Mouse (Mus musculus): ENCODE data around the gene Vmn2r62. TPM values are rescaled to one million over a fixed set of nuclear protein-coding genes. Genes with fewer than 3 reads are reported as not detected.
"Not testable (repeated sequence)": the region's sequence is repeated elsewhere in the genome, so short reads cannot be mapped to it uniquely, and the experiment has no call there.

The Vmn2r62 gene
- not detected in 2 replicates for polyA plus RNA-seq (2015; fragmentation: Nextera tagmentation; extraction: Ambion mirVana)

- H3K9me3 ChIP-seq (ENCODE audit: control insufficient read depth, low read length); ATAC-seq; H3K4me1 ChIP-seq (ENCODE audit: control insufficient read depth, insufficient read depth, low read depth, low read length); H3K27me3 ChIP-seq (replicated peaks; ENCODE audit: control insufficient read depth, insufficient read depth, low read length); H3K36me3 ChIP-seq (ENCODE audit: control insufficient read depth, insufficient read depth, low read length); H3K4me3 ChIP-seq (ENCODE audit: low read length); H3K9ac ChIP-seq (ENCODE audit: low read depth, low read length); H3K4me2 ChIP-seq (ENCODE audit: low read length); H3K27ac ChIP-seq (ENCODE audit: low read depth, low read length): not testable (repeated sequence)
- no CpG with 5 or more reads among the region's 1 CpGs for WGBS
Observed at GRCm38 (mm10) chr7:42793425-42793824, at the start of gene Vmn2r62. Gene Vmn2r62 (minus strand): TSS chr7:42793525.

DNA sequence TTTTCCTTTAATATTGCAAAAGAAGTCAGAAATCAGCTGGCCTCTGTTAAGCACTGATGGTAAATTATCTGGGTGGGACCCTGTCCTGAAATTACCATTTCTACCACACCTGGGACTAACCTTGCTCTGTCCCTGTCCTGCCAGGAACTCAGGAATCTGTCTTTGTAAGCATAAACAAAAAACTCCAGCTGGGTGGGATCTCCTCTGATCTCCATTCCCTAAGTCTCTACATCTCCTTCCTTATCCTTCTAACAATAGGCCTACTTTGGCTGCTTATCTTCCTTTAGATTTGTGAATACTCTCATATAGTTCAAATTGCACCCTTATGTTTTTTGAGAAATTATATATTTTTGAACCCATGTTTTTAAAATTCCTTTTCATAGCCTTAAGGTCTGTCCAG lies 45.0 kb upstream of the Vmn2r62 start:
- H3K4me3 ChIP-seq (ENCODE audit: low read length); H3K36me3 ChIP-seq (ENCODE audit: control insufficient read depth, insufficient read depth, low read length); ATAC-seq; H3K4me2 ChIP-seq (ENCODE audit: low read length); H3K27ac ChIP-seq (ENCODE audit: low read depth, low read length); H3K9ac ChIP-seq (ENCODE audit: low read depth, low read length); H3K27me3 ChIP-seq (replicated peaks; ENCODE audit: control insufficient read depth, insufficient read depth, low read length); H3K4me1 ChIP-seq (ENCODE audit: control insufficient read depth, insufficient read depth, low read depth, low read length): not testable (repeated sequence)
- peaks cover 17% of the 10 kb centered on the region for H3K9me3 ChIP-seq (ENCODE audit: control insufficient read depth, low read length)

GRCm38 (mm10) chr7:42832221-42832620 lies 38.9 kb upstream of the Vmn2r62 start:
- no peak overlapping the region for H3K4me2 ChIP-seq (ENCODE audit: low read length)
- peaks cover 15% of the 10 kb centered on the region for H3K9me3 ChIP-seq (ENCODE audit: control insufficient read depth, low read length)
- H3K4me1 ChIP-seq (ENCODE audit: control insufficient read depth, insufficient read depth, low read depth, low read length), result no peaks in the 10 kb centered on the region
- H3K27ac ChIP-seq (ENCODE audit: low read depth, low read length), result no peak overlapping the region
- H3K27me3 ChIP-seq (replicated peaks; ENCODE audit: control insufficient read depth, insufficient read depth, low read length), result no peaks in the 10 kb centered on the region
- ATAC-seq, result no peak
- H3K4me3 ChIP-seq (ENCODE audit: low read length), result no peak overlapping the region
- no peak overlapping the region for H3K9ac ChIP-seq (ENCODE audit: low read depth, low read length)
- 90% methylated on average over 3 of the region's 3 CpGs for WGBS
- H3K36me3 ChIP-seq (ENCODE audit: control insufficient read depth, insufficient read depth, low read length), result no peaks in the 10 kb centered on the region

GRCm38 (mm10) chr7:42749836-42750235 lies 43.5 kb downstream of the Vmn2r62 start:
- 54% methylated on average over 20 of the region's 20 CpGs for WGBS
- Histone ChIP-seq H3K27ac (ENCODE audit: low read depth, low read length) (no peak overlapping the region), H3K27me3 (replicated peaks; ENCODE audit: control insufficient read depth, insufficient read depth, low read length) (no peaks in the 10 kb centered on the region), H3K4me1 (ENCODE audit: control insufficient read depth, insufficient read depth, low read depth, low read length) (no peaks in the 10 kb centered on the region), H3K9ac (ENCODE audit: low read depth, low read length) (no peak overlapping the region), H3K36me3 (ENCODE audit: control insufficient read depth, insufficient read depth, low read length) (no peaks in the 10 kb centered on the region), H3K9me3 (ENCODE audit: control insufficient read depth, low read length) (peaks cover 7% of the 10 kb centered on the region), H3K4me3 (ENCODE audit: low read length) (no peak overlapping the region), H3K4me2 (ENCODE audit: low read length) (no peak overlapping the region)
- no peak for ATAC-seq

- no peak overlapping the region for H3K27ac ChIP-seq (ENCODE audit: low read depth, low read length)
- no peaks in the 10 kb centered on the region for H3K4me1 ChIP-seq (ENCODE audit: control insufficient read depth, insufficient read depth, low read depth, low read length)
- no peak overlapping the region for H3K9ac ChIP-seq (ENCODE audit: low read depth, low read length)
- no peak overlapping the region for H3K4me2 ChIP-seq (ENCODE audit: low read length)
- ATAC-seq, result no peak
- H3K9me3 ChIP-seq (ENCODE audit: control insufficient read depth, low read length), result peaks cover 17% of the 10 kb centered on the region
- no peak overlapping the region for H3K4me3 ChIP-seq (ENCODE audit: low read length)
- 86% methylated on average over 10 of the region's 10 CpGs for WGBS
- H3K36me3 ChIP-seq (ENCODE audit: control insufficient read depth, insufficient read depth, low read length), result no peaks in the 10 kb centered on the region
- H3K27me3 ChIP-seq (replicated peaks; ENCODE audit: control insufficient read depth, insufficient read depth, low read length), result no peaks in the 10 kb centered on the region
Observed at GRCm38 (mm10) chr7:42738536-42739210, 54.7 kb downstream of the Vmn2r62 start.

DNA sequence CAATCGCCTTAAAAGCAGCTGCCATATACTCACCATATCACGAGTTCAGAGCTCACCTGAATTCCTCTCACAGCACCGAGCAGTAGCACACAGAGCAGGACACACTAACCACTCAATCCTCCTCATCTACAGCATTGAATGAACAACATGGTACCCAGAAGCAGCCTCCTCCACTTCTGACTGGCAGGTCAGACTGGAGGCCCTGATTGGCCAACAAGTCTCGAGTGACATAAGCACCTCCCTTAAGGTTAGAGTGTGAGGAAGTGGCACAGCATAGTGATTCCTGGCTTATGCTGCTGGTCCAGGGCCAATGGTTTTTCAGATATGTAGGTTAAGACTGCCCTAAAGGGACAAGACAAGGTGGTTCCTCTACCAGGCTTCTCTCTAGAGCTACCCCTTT lies 66.4 kb downstream of the Vmn2r62 start, which contains the start of gene Gm17067:
Gene Gm17067, minus strand, starts transcription at position 101 of the 400 bp plus-strand sequence.
- H3K36me3 ChIP-seq (ENCODE audit: control insufficient read depth, insufficient read depth, low read length); H3K9ac ChIP-seq (ENCODE audit: low read depth, low read length); H3K27ac ChIP-seq (ENCODE audit: low read depth, low read length); H3K4me1 ChIP-seq (ENCODE audit: control insufficient read depth, insufficient read depth, low read depth, low read length); H3K4me3 ChIP-seq (ENCODE audit: low read length); H3K4me2 ChIP-seq (ENCODE audit: low read length); ATAC-seq; H3K9me3 ChIP-seq (ENCODE audit: control insufficient read depth, low read length); H3K27me3 ChIP-seq (replicated peaks; ENCODE audit: control insufficient read depth, insufficient read depth, low read length): not testable (repeated sequence)
- WGBS, result 91% methylated on average over 4 of the region's 4 CpGs

Other genes with a start within 250 kb of the Vmn2r62 start
- gene Gm21028, start 214.9 kb downstream of the Vmn2r62 start, polyA plus RNA-seq (2015; fragmentation: Nextera tagmentation; extraction: Ambion mirVana), result not detected in 2 replicates
- gene Zfp977, start 201.0 kb downstream of the Vmn2r62 start, polyA plus RNA-seq (2015; fragmentation: Nextera tagmentation; extraction: Ambion mirVana), result 1.7 and 1.9 TPM in 2 replicates
- gene Zfp976, start 150.9 kb downstream of the Vmn2r62 start, polyA plus RNA-seq (2015; fragmentation: Nextera tagmentation; extraction: Ambion mirVana), result 2.3 and 2.8 TPM in 2 replicates
- gene Zfp975, start 100.8 kb downstream of the Vmn2r62 start, polyA plus RNA-seq (2015; fragmentation: Nextera tagmentation; extraction: Ambion mirVana), result 6.9 and 7.3 TPM in 2 replicates
- not detected in 2 replicates for gene Gm17067, start 66.5 kb downstream of the Vmn2r62 start, polyA plus RNA-seq (2015; fragmentation: Nextera tagmentation; extraction: Ambion mirVana)
- gene Gm2381, start 73.7 kb upstream of the Vmn2r62 start, polyA plus RNA-seq (2015; fragmentation: Nextera tagmentation; extraction: Ambion mirVana), result not detected in 2 replicates
- not detected in 2 replicates for gene Vmn2r63, start 140.3 kb upstream of the Vmn2r62 start, polyA plus RNA-seq (2015; fragmentation: Nextera tagmentation; extraction: Ambion mirVana)
- not detected in 2 replicates for gene Gm9268, start 225.2 kb upstream of the Vmn2r62 start, polyA plus RNA-seq (2015; fragmentation: Nextera tagmentation; extraction: Ambion mirVana)